Mouse (Mus musculus) right cerebral cortex, postnatal 10 days (tissue): ENCODE data around the gene Slc10a7.

Source experiments
- DNase-seq, 2 experiments: peaks; one replicate each; pipeline ENCODE4 v3.0.0; 2021; ENCODE audit warnings: low spot score in 2 of 2

Slc10a7 gene

GRCm38 (mm10) chr8:78622362-78622761 lies 113.2 kb downstream of the Slc10a7 start:
- DNase-seq, result no peak

- DNase-seq, result no peak
These were observed 114.8 kb downstream of the Slc10a7 start for GRCm38 (mm10) chr8:78623972-78624371.

DNA sequence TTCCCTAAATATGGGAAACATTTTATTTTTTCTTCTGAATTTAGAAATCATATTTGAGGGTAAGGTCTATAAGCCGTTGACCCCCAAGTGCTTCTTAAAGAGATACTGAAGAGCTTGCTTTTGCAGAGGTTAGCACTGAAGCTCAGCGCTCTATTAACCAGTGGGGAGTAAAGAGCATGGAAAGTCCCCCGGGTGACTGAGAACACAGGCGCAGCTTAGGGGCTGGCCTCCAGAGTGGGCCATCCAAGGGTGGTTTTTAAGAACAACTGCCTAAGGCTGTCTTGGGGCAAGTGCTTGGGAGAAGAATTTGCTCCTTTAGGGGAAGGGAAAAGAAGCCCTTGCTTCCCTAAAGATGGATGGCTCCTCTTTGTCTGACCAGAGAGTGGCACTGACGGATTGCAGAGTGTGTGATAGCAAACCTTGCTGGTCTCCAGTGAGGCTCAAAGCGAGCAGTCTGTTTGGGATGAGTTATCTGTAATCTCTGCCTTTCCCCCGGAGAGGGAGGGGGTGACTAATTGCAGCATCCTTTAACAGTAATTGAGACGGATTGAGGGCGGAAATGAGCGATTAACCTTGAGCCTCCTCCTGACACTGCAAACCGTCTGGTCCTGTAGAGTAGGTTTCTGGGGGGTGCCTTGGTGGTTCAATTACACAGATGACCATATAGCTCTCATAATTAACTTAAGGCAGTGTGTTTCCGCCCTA lies 115.7 kb downstream of the Slc10a7 start:
- no peak for DNase-seq

GRCm38 (mm10) chr8:78626632-78627031 lies 117.5 kb downstream of the Slc10a7 start:
- DNase-seq, result no peak

GRCm38 (mm10) chr8:78627793-78628192 lies 118.6 kb downstream of the Slc10a7 start:
- DNase-seq, result no peak

- DNase-seq, result no peak
These were observed 121.4 kb downstream of the Slc10a7 start for GRCm38 (mm10) chr8:78630414-78631164.

DNA sequence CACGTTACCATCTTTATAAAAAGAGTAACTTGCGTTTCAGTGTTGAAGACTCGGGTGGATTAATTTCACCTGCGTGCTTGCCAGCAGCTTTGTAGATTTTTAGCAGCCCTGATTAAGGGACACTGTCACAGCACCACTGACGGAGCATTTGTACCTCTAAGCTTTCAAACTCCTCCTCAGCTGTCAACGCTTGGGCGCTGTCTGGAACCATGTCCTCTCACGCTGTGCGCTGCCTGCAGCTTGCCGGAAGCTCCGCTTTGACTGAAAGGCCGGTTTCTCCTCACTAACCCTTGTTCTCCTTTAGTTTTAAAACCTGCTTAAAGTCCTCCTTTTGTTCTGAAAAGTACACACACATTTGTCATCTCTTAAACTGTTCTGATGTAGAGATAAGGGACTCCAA lies 123.9 kb downstream of the Slc10a7 start:
- no peak for DNase-seq

DNA sequence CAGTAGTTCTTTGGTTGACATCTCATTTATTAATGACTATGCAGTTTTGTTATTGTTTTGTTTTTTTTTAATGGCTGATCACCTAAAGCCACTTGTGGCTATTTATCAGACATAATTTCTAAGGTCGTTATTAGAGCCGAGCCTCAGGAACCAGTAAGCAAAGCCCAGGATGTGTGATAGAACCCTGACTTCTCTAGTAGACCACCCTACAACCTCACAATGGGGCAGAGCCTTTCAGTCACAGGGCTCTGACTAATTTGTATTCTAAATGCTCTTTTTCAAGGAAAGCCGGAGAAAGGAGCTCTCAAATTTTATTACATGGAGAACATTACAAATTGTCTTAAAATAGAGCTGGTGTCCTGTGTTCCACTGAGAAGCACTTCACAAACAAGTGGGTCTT lies 124.9 kb downstream of the Slc10a7 start:
- DNase-seq, result no peak

GRCm38 (mm10) chr8:78634523-78635240 lies 125.5 kb downstream of the Slc10a7 start:
- DNase-seq, result no peak

GRCm38 (mm10) chr8:78635241-78635771 lies 126.2 kb downstream of the Slc10a7 start:
- no peak for DNase-seq

GRCm38 (mm10) chr8:78641919-78642318 lies 132.8 kb downstream of the Slc10a7 start:
- DNase-seq, result no peak

- DNase-seq, result no peak
These were observed 133.2 kb downstream of the Slc10a7 start for GRCm38 (mm10) chr8:78642376-78642775.

GRCm38 (mm10) chr8:78647000-78647656 lies 138.0 kb downstream of the Slc10a7 start:
- DNase-seq, result peak; percentile 51 to 54

- DNase-seq, result no peak
These were observed 138.7 kb downstream of the Slc10a7 start for GRCm38 (mm10) chr8:78647846-78648245.

GRCm38 (mm10) chr8:78648918-78649317 lies 139.8 kb downstream of the Slc10a7 start:
- DNase-seq, result peak; percentile 53 to 81

DNA sequence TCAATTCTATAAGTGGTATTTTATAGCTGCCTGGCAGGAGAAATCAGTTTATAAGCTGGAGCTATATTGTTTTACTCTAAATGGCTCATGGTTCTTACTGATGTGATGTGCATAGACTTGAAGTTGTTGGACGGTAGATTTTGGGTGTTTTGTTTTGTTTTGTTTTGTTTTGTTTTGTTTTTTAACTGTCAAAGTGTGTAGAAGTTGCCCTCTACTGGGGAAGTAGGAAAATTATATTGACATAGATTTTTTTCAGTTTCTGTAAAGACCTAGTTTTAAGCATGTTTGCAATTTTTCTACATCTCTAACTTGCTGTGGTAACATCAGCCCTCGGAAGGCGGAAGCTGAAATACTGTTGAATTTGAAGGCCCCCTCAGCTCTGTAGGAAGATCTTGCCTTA lies 142.5 kb downstream of the Slc10a7 start:
- DNase-seq, result no peak

- DNase-seq, result no peak
These were observed 146.4 kb downstream of the Slc10a7 start for GRCm38 (mm10) chr8:78655351-78656045.

DNA sequence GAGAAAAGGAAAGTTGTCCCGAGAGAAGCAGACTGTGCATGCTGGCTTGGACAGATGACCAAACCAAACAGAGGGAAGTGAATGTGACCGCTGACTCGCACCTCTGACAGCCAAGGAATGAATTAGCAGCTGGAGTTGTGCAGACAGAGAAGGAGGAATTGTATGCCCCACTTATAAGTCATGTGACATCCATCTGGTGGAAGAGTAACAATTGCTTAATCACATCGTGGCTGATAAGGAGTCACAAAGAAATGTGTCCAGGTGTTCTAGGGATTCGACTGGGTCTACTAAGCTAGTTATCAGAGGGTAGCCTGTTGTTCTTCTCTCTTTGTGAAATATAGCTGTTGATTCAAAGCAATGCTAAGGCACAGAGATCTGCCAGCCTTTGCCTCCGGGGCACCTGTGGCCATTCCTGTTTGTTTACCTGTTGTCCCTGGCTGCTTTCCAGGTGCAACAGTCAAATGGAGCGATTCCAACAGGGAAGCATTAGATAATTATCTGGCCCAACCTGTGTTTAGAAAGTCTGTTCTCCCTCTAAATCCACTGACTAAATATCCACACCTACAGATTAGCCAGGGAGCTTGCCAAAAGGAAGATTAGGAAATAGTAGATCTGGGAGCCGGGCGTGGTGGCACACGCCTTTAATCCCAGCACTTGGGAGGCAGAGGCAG lies 147.7 kb downstream of the Slc10a7 start:
- no peak for DNase-seq

GRCm38 (mm10) chr8:78658172-78658571 lies 149.0 kb downstream of the Slc10a7 start:
- no peak for DNase-seq

DNA sequence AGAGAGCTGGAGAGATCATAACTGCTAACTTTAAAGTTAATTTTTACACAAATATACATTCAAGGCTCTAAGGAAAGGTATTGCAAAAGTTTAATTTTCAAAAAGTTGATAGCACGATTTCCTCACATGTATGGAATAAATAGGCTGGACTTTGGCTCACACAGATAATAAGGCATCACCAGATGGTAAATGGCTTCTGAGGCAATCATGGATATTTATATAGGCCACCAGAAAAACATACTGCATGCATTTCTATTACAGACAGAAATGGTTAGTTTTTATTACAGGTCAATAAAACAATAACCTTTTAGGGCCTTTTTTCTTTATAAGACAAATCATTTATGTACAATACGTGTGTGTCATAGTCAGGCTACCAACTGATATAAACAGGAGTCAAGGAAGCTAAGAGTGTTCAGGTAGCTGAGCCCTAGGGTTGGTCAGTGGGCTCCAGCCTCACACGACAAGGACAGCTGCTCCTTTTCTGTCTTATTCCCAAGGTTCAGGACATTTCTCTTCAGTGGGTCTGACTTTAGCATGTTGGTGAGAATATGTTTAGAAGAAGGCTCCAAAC lies 150.6 kb downstream of the Slc10a7 start:
- DNase-seq, result no peak
